Mouse (Mus musculus) neural tube, embryonic 11.5 days (tissue): ENCODE results near the gene 4930442H23Rik. TPM values are rescaled to one million over a fixed set of nuclear protein-coding genes. Genes with fewer than 3 reads are reported as not detected.
A peak's percentile ranks its signal among the peaks of the same experiment; 100 is the strongest.
"Not testable (repeated sequence)": the region's sequence is repeated elsewhere in the genome, so short reads cannot be mapped to it uniquely, and the experiment has no call there.

Source experiments
- ATAC-seq: fragments of 200-750 bp; cut with Nextera tagmentation; 2 replicates; pipeline ENCODE4 v1.8.0; 2017; ENCODE audit warnings: moderate number of reproducible peaks, mild to moderate bottlenecking, moderate TSS enrichment, moderate library complexity; ENCODE audit not compliant: insufficient read depth, low FRiP score, low TSS enrichment
- DNase-seq: peaks from one replicate; pipeline ENCODE4 v3.0.0-alpha.2; 2015; ENCODE audit warnings: low spot score
- H3K27ac ChIP-seq: fragments of 300-500 bp; sonication (generic); 2 replicates; pipeline ENCODE4 v1.5.1; 2014; ENCODE audit warnings: low read depth, mild to moderate bottlenecking, low read length
- H3K27me3 ChIP-seq: fragments of 300-500 bp; sonication (generic); 2 replicates; pipeline ENCODE4 v1.6.1; 2014; ENCODE audit warnings: mild to moderate bottlenecking, low read length, mixed read lengths; ENCODE audit not compliant: control insufficient read depth, insufficient read depth
- H3K36me3 ChIP-seq: fragments of 300-500 bp; sonication (generic); 2 replicates; pipeline ENCODE4 v1.6.1; 2014; ENCODE audit warnings: mild to moderate bottlenecking, low read length, moderate library complexity, mixed read lengths; ENCODE audit not compliant: control insufficient read depth, insufficient read depth
- H3K4me1 ChIP-seq: fragments of 300-500 bp; sonication (generic); 2 replicates; pipeline ENCODE4 v1.6.1; 2014; ENCODE audit warnings: low read length, mixed read lengths; ENCODE audit not compliant: control insufficient read depth, insufficient read depth
- H3K4me2 ChIP-seq: fragments of 300-500 bp; sonication (generic); 2 replicates; pipeline ENCODE4 v1.6.1; 2014; ENCODE audit warnings: low read depth, mild to moderate bottlenecking, moderate library complexity
- H3K4me3 ChIP-seq: fragments of 300-500 bp; sonication (generic); 2 replicates; pipeline ENCODE4 v1.5.1; 2014; ENCODE audit warnings: low read depth, low read length
- H3K9ac ChIP-seq: fragments of 300-500 bp; sonication (generic); 2 replicates; pipeline ENCODE4 v1.6.1; 2014; ENCODE audit warnings: mild to moderate bottlenecking, low read length
- H3K9me3 ChIP-seq: fragments of 300-500 bp; sonication (generic); 2 replicates; pipeline ENCODE4 v1.6.1; 2016; ENCODE audit warnings: low read length; ENCODE audit not compliant: control insufficient read depth
- WGBS: fragments of 180-500 bp; shearing (Covaris S2); extraction: QIAGEN DNeasy Blood & Tissue Kit; methylation state at CpG from one replicate; pipeline ENCODE4 v1.1.7; 2014; 5-methylcytosine and 5-hydroxymethylcytosine counted together
- polyA plus RNA-seq: library from polyadenylated mRNA; unstranded; fragments of >200 nt; fragmentation: Nextera tagmentation; extraction: Ambion mirVana; gene quantifications from 2 replicates; pipeline ENCODE4 v1.2.1, GENCODE M21; 2014

The 4930442H23Rik gene
- not detected in 2 replicates for polyA plus RNA-seq

GRCm38 (mm10) chr10:81183805-81184204 lies at the start of gene 4930442H23Rik:
4930442H23Rik (minus strand) TSS chr10:81183849.
- peak within 1 kb of the TSS; percentile 68 for H3K9ac ChIP-seq
- H3K9me3 ChIP-seq: no peaks in the 10 kb centered on the region
- H3K36me3 ChIP-seq: peaks cover 32% of the 10 kb centered on the region
- H3K4me3 ChIP-seq: peak within 1 kb of the TSS; percentile 60
- no peak for DNase-seq
- no peak for ATAC-seq
- no peaks in the 10 kb centered on the region for H3K27me3 ChIP-seq
- H3K27ac ChIP-seq: 0 out of 2 replicates have a peak within 1 kb of the TSS, but pooled peaks have one; percentile 46
- H3K4me2 ChIP-seq: peak within 1 kb of the TSS; percentile 63
- H3K4me1 ChIP-seq: peaks cover 4% of the 10 kb centered on the region; the same call in 1 of the 2 replicates
- WGBS: 85% methylated on average over 5 of the region's 5 CpGs

DNA sequence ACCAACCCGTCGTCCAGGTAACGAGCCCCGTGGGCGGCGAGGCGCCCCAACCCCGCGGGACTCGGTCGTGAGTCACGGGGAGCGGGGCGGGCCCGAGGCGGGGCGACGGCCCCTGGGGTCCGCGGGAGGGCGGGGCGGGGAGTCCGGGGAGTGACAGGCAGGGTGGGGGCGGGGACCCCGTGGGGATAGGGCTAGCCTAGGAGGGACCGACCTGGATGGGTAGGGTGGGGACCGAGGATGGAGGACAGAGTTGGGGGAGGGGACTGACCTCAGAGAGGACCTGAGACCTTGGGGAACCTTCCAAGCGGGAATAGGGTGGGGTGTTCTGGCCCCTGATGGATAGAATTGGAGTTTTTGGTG lies 49.6 kb upstream of the 4930442H23Rik start:
- Histone ChIP-seq H3K4me1 (no peaks in the 10 kb centered on the region), H3K4me3 (peak overlapping the region; percentile 71), H3K27me3 (peaks cover 24% of the 10 kb centered on the region), H3K27ac (no peak overlapping the region), H3K36me3 (no peaks in the 10 kb centered on the region), H3K4me2 (peak overlapping the region; percentile 76), H3K9ac (peak overlapping the region; percentile 74), H3K9me3 (no peaks in the 10 kb centered on the region)
- DNase-seq (no peak), ATAC-seq (peak; percentile 49)
- WGBS: 0% methylated on average over 24 of the region's 28 CpGs

- H3K4me2 ChIP-seq: peak within 1 kb of the TSS; percentile 76
Observed at GRCm38 (mm10) chr10:81232580-81233225, 49.1 kb upstream of the 4930442H23Rik start, which contains the start of gene Zfr2. Zfr2 (plus strand) TSS chr10:81233155.

GRCm38 (mm10) chr10:81231436-81231835 lies 47.8 kb upstream of the 4930442H23Rik start:
- Histone ChIP-seq H3K27ac (no peak overlapping the region), H3K4me2 (no peak overlapping the region), H3K4me1 (no peaks in the 10 kb centered on the region), H3K9me3 (no peaks in the 10 kb centered on the region), H3K27me3 (peaks cover 22% of the 10 kb centered on the region), H3K9ac (no peak overlapping the region), H3K4me3 (no peak overlapping the region), H3K36me3 (no peaks in the 10 kb centered on the region)
- ATAC-seq: no peak
- 61% methylated on average over 7 of the region's 7 CpGs for WGBS
- DNase-seq: no peak

More at GRCm38 (mm10) chr10:81232580-81233225, 49.1 kb upstream of the 4930442H23Rik start, which contains the start of gene Zfr2:
- peak; percentile 89 for DNase-seq
- no peaks in the 10 kb centered on the region for H3K9me3 ChIP-seq
- no peak within 1 kb of the TSS for H3K27ac ChIP-seq
- H3K27me3 ChIP-seq: peaks cover 22% of the 10 kb centered on the region
- WGBS: 8% methylated on average over 29 of the region's 29 CpGs
- ATAC-seq: peak; percentile 71
- H3K4me1 ChIP-seq: no peaks in the 10 kb centered on the region
- peak within 1 kb of the TSS; percentile 71 for H3K4me3 ChIP-seq
- H3K9ac ChIP-seq: peak within 1 kb of the TSS; percentile 74
- H3K36me3 ChIP-seq: no peaks in the 10 kb centered on the region

GRCm38 (mm10) chr10:81230438-81231332 lies 47.0 kb upstream of the 4930442H23Rik start, which contains the start of gene Atcay:
Atcay (minus strand) TSS chr10:81230833.
- DNase-seq: peak; percentile 64

GRCm38 (mm10) chr10:81229735-81230437 lies 46.2 kb upstream of the 4930442H23Rik start:
- H3K9me3 ChIP-seq: no peaks in the 10 kb centered on the region
- peak overlapping the region; percentile 45 for H3K4me2 ChIP-seq
- H3K9ac ChIP-seq: peak overlapping the region; percentile 48
- H3K27ac ChIP-seq: no peak overlapping the region
- H3K4me3 ChIP-seq: peak overlapping the region; percentile 34
- no peaks in the 10 kb centered on the region for H3K4me1 ChIP-seq
- ATAC-seq (no peak), DNase-seq (no peak)
- peaks cover 22% of the 10 kb centered on the region for H3K27me3 ChIP-seq
- no peaks in the 10 kb centered on the region for H3K36me3 ChIP-seq
- 14% methylated on average over 20 of the region's 20 CpGs for WGBS

More at GRCm38 (mm10) chr10:81230438-81231332, 47.0 kb upstream of the 4930442H23Rik start, which contains the start of gene Atcay:
- Histone ChIP-seq H3K27ac (peak within 1 kb of the TSS; percentile 49; the same call in 1 of the 2 replicates), H3K9me3 (no peaks in the 10 kb centered on the region), H3K4me3 (peak within 1 kb of the TSS; percentile 34), H3K9ac (peak within 1 kb of the TSS; percentile 48), H3K4me1 (no peaks in the 10 kb centered on the region), H3K27me3 (peaks cover 22% of the 10 kb centered on the region), H3K4me2 (peak within 1 kb of the TSS; percentile 45), H3K36me3 (no peaks in the 10 kb centered on the region)
- WGBS: 8% methylated on average over 27 of the region's 27 CpGs
- peak; percentile 77 for ATAC-seq

DNA sequence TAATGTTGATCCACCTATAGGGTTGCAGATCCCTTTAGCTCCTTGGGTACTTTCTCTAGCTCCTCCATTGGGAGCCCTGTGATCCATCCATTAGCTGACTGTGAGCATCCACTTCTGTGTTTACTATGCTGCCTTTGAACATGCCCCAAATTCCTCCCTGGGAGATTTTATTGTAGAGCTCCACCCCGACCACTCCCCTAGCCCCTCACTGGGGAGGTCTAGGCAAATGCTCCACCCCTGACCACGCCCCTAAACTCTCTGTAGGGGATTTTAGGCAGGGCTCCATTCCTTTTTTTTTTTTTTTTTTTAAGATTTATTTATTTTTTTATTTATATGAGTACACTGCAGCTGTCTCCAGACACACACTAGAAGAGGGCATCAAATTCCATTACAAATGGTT lies 40.1 kb upstream of the 4930442H23Rik start:
- not testable (repeated sequence) for H3K9me3 ChIP-seq, H3K27ac ChIP-seq, H3K4me3 ChIP-seq, H3K9ac ChIP-seq, H3K4me2 ChIP-seq, DNase-seq, H3K27me3 ChIP-seq, ATAC-seq, H3K36me3 ChIP-seq, H3K4me1 ChIP-seq
- 56% methylated on average over 2 of the region's 2 CpGs for whole genome bisulfite sequencing

- Histone ChIP-seq H3K9ac (no peak overlapping the region), H3K27ac (no peak overlapping the region), H3K4me1 (no peaks in the 10 kb centered on the region), H3K4me3 (no peak overlapping the region), H3K36me3 (no peaks in the 10 kb centered on the region), H3K4me2 (no peak overlapping the region), H3K27me3 (no peaks in the 10 kb centered on the region), H3K9me3 (no peaks in the 10 kb centered on the region)
- ATAC-seq (no peak), DNase-seq (no peak)
- WGBS: 82% methylated on average over 5 of the region's 5 CpGs
Observed at GRCm38 (mm10) chr10:81221402-81222015, 37.9 kb upstream of the 4930442H23Rik start.
